Mouse (Mus musculus) urinary bladder, postnatal 10 days (tissue): ENCODE results near the gene Lmod1.

Experiments used
- DNase-seq: peaks from one replicate; pipeline ENCODE4 v3.0.0; 2022; ENCODE audit warnings: low spot score

The Lmod1 gene

DNA sequence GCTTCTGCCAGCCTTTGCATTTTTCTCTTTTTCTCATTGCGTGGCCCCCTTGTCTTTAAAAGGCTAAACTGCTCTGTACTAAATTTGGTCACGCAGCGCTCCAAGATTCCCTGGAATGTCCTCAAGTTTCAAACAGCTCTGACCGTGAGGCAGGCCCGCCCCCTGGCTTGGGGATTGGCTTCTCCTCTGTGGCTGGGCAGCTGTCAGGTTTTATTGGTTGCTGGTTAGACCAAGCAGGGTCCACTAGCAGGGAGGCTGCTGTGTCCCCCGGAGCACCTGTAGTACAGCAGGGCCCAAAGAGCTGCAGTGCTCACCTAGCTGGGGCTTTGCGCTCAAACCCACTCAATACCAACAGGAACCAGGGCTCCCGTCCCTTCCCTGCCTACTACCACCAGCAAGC is at the start of gene Lmod1:
Lmod1 (plus strand) TSS at position 237 of the 400 bp plus-strand sequence.
- DNase-seq: no peak

- DNase-seq: no peak
Observed at GRCm38 (mm10) chr1:135280646-135281045, 44.0 kb upstream of the Lmod1 start.

GRCm38 (mm10) chr1:135281841-135282240 is 42.8 kb upstream of the Lmod1 start:
- DNase-seq: no peak

- DNase-seq: no peak
Observed at GRCm38 (mm10) chr1:135282536-135283286, 41.9 kb upstream of the Lmod1 start.

DNA sequence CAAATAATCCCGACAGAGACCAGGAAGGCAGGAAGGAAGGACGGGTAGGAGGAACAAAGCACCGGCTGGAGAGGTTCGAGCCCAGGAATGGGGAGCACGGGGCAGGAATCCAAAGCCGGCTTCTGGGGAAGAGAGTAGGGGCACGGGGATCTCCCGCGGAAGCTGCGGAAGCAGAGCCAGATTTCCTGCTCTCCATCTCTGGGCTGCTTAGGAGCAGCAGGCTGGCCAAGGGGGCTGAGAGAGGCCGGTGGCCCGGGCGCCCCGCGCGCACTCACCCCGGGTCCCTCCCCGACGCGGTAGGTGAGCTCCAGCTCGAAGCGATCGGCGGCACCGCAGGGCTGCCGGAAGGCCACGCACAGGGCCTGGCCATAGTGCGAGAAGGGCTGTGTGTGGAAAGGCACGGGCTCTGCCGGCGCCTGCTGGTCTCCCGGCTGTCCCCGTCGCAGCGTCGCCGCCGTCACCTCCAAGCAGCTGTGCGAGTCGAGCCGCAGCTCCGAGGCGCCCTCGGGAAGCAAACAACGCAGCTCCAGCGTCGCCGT is 41.3 kb upstream of the Lmod1 start:
- DNase-seq: no peak

- DNase-seq: no peak
Observed at GRCm38 (mm10) chr1:135283826-135284291, 40.7 kb upstream of the Lmod1 start, which contains the start of gene Rnpep. TSS of gene Rnpep (minus strand) at chr1:135284084.

DNA sequence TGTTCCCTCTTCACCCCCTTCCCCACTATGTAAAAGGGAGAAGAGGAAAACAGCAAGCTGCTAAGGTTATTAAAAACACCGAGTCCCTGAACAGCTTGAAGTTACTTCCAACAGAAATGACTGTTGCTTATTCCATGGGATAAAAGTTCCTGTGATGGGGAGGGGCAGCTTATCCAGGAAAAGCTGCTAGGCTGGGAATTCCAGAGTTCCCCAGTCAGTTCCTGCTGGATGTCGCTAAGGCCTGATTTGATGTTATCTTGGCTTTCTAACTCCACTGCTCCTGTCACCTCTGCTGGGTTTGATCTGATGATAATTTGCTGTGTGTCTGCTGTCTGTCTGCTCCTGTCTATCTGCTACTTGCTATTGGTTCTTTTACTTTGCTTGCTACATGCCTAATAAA is 38.3 kb upstream of the Lmod1 start:
- DNase-seq: no peak

- no peak for DNase-seq
Observed at GRCm38 (mm10) chr1:135290908-135291307, 33.7 kb upstream of the Lmod1 start.

DNA sequence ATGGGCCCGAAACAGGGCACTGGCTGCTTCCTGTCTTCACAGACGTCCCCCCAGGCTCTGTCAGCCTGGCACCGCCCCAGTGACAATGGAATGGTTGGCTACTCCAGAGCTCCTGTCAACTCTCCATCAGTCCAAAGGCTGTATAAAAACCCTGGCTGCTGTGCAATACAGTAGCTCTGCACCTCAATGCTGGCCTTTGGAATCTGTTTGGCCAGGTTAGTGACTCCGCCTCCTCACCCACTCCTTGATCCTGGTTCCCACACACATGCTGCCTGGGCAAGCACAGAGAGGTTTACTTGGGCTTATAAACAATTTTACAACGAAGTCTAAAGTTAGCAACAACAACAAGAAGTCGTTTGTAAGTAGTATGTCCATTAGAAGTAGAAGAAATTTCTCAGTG is 13.3 kb upstream of the Lmod1 start:
- DNase-seq: no peak

DNA sequence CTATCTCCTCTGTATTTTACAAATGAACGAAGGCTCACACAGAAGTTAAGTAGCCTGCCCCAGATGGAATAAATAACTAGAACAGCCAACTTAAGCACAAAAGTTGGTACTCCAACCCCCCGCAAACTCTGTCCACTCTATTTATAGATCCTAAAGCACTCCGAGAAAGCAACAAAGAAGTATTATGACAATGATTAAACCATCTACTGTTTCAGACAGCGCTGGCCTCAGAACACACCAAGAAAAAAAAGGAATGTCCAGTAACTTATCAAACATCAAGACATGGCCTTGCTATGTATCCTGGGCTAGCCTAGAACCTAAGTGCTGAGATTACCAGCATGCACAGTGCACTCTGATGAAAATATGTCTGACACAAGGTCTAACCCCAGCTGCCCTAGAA is 12.4 kb upstream of the Lmod1 start:
- DNase-seq: no peak

- peak; percentile 77 for DNase-seq
Observed at GRCm38 (mm10) chr1:135313284-135314031, 11.1 kb upstream of the Lmod1 start, which contains the start of gene Timm17a. TSS of gene Timm17a (minus strand) at chr1:135313778.

DNA sequence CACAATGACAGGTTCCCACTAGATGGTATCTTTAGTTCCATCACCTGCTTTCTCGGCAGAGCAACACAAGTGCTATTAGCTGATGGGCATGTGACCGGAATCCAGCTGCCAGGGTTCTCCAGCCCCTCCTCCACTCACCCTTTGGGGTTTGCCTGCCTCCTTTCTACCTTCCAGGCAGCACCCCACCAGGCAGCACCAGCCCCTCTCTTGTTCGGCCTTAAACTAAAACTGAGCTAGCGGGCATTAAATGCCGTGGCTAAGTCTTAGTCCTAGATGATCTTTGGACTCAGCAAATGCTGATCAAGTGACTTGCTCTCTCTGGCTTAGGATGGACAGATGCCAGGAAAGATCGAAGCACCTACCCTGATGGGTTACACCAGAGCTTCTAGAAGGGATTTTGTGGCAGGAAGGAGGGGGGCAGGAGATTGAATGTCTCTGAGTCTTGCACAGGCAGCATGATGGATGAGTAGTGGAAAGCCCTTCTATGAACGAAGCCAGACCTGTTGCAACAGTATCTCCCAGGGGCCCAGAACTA is 1.2 kb upstream of the Lmod1 start:
- no peak for DNase-seq

GRCm38 (mm10) chr1:135325934-135326333 is 1.3 kb downstream of the Lmod1 start:
- no peak for DNase-seq

- no peak for DNase-seq
Observed at GRCm38 (mm10) chr1:135328368-135328767, 3.8 kb downstream of the Lmod1 start.

GRCm38 (mm10) chr1:135330578-135330977 is 6.0 kb downstream of the Lmod1 start:
- DNase-seq: no peak

DNA sequence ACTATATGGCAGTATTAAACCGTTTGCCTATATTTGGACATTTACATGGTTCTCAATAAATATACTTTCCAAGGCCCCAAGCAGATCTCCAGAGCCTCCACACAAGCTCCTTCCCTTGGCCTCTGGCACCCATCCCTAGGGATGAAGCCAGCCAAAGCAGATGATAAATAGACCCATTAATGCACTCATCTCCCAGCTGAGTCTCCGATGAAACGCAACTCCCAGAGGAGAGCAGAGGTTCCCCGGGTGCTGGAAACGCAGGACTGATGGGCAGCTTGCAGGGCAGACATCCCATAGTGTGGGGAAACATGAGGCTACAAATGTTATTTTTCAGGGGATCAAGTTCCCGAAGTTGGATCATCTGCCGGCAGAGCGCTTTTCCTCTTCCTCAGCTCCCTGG is 17.3 kb downstream of the Lmod1 start:
- no peak for DNase-seq

DNA sequence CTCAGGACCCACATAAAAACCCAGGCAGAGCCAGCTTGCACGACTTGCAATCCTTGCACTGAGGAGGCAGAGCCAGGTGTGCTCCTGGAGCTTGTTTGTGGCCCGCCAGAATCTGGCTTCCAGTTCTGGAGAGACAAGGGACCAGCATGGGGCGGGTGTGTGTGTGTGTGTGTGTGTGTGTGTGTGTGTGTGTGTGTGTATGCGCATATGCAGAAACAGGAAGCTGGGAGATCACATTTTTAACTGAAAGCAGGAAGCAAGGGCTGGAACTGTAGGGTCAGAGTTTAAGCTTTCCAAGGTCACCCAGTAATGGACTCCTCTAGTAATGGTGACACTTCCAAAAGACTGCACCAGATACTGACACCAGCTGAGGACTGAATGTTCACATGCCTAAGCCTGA is 19.4 kb downstream of the Lmod1 start:
- DNase-seq: no peak

- DNase-seq: no peak
Observed at GRCm38 (mm10) chr1:135346891-135347290, 22.3 kb downstream of the Lmod1 start.

DNA sequence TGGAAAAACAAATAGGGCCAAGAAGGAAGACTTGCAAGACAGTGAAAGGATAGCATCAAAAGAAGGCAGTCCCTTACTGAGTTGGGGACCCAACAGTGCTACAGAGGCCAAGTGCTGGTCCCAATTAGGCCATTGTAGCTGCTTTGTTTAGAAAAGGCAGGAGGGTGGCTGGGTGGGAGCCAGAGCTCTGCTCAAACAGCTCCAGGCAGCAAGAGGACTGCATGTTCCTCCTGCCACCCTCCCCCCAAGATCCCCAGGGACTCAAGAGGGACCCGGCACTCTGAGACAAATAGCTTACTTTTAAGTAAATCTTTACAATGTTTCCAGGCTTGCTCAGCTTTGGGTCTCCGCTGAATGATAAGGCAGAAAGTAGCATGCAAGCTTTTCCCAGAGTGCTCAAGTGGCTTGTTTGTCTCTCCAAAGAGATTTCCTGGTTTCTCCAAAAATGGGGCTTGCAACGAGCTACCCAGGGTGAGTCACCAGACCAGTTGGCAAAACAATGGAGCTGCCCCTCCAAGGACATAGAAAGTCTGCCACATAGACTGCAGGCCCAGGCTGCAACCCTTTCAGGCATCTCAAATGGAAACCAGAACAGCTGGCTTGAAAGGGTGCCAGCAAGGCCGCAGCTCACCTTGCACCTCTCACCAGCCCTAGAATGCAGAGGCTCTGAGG is 23.0 kb downstream of the Lmod1 start:
- no peak for DNase-seq

- no peak for DNase-seq
Observed at GRCm38 (mm10) chr1:135351953-135352352, 27.3 kb downstream of the Lmod1 start.

DNA sequence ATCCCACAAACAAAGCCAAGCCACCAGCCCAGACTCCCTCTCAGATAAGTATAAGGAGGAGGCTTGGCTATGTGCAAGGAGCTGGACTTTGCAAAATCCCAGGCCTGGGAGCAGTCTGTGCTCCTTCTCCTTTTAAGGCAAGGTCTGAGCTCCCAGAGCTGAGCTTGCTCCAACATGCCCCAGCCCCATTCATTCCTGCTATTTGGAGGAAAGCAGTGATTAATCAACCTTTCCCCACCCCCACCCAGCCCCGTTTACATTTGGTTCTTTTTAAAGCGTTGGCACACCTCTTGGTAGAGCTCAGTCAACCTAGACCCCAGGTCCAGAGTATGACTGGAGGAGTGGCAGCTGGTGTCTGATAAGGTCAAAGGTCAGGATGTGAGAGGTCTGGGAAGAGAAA is 34.5 kb downstream of the Lmod1 start:
- no peak for DNase-seq

- DNase-seq: no peak
Observed at GRCm38 (mm10) chr1:135361491-135361890, 36.9 kb downstream of the Lmod1 start.
